Mouse (Mus musculus) macrophage (primary cell): ENCODE results near the gene Pitpnm1. TPM values are rescaled to one million over a fixed set of nuclear protein-coding genes. Genes with fewer than 3 reads are reported as not detected.

Experiments
- H3K27ac ChIP-seq: fragments of 350-480 bp; formaldehyde crosslinking; 2 replicates; pipeline ENCODE4 v1.9.0; 2021
- H3K36me3 ChIP-seq: fragments of 350-480 bp; formaldehyde crosslinking; 2 replicates; pipeline ENCODE4 v1.9.0; 2021; ENCODE audit errors: inconsistent target
- H3K4me3 ChIP-seq: fragments of 350-480 bp; formaldehyde crosslinking; 2 replicates; pipeline ENCODE4 v1.9.0; 2021; ENCODE audit errors: inconsistent target
- H3K79me2 ChIP-seq: fragments of 350-480 bp; formaldehyde crosslinking; 2 replicates; pipeline ENCODE4 v1.9.0; 2021; ENCODE audit errors: inconsistent target
- WGBS: methylation state at CpG from one replicate; pipeline ENCODE4 v1.1.7; 2026; ENCODE audit warnings: inconsistent platforms; ENCODE audit not compliant: missing documents; 5-methylcytosine and 5-hydroxymethylcytosine counted together
- polyA plus RNA-seq: library from polyadenylated mRNA; stranded (reverse); fragments of 250-400 nt; gene quantifications from 3 replicates; pipeline ENCODE4 v1.2.4, GENCODE M21; 2018; ENCODE audit warnings: inconsistent platforms

The Pitpnm1 gene
- polyA plus RNA-seq, 1 experiment from 2014 or later = 14.2 TPM

DNA sequence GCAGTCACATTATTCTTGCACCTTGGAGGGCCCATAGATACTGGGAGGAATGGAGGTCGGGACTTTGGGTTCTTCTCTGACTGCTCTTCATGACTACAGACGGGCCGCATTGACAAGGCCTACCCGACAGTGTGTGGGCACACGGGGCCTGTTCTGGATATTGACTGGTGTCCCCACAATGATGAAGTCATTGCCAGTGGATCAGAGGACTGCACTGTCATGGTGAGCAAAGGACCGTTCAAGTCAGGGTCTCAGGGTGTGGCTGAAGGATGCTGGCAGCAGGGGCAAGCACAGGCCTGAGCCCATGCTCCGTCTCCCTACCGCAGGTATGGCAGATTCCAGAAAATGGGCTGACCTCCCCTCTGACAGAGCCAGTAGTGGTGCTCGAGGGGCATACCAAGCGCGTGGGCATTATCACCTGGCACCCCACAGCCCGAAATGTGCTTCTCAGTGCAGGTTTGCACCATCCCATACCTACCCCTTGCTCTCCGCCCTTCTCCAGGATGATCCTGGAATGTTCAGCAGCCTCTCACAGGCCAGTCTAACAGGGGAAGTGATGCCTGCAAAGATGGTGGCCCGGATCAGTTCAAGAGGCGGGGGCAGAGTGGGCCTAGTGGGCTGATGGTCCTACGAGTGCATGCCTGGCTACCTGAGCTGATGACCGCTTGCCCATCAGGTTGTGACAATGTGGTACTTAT is 50.1 kb downstream of the Pitpnm1 start:
- Histone ChIP-seq H3K79me2 (peaks cover 26% of the 10 kb centered on the region), H3K36me3 (peaks cover 41% of the 10 kb centered on the region), H3K4me3 (peak overlapping the region; percentile 99), H3K27ac (peak overlapping the region; percentile 83; the same call in 1 of the 2 replicates)
- WGBS = 97% methylated on average over 16 of the region's 17 CpGs

- H3K36me3 ChIP-seq = peaks cover 41% of the 10 kb centered on the region
- H3K27ac ChIP-seq = no peak overlapping the region
- peaks cover 26% of the 10 kb centered on the region for H3K79me2 ChIP-seq
- no peak overlapping the region for H3K4me3 ChIP-seq
- 89% methylated on average over 22 of the region's 22 CpGs for WGBS
These were observed 51.0 kb downstream of the Pitpnm1 start for GRCm38 (mm10) chr19:4150567-4151487.

DNA sequence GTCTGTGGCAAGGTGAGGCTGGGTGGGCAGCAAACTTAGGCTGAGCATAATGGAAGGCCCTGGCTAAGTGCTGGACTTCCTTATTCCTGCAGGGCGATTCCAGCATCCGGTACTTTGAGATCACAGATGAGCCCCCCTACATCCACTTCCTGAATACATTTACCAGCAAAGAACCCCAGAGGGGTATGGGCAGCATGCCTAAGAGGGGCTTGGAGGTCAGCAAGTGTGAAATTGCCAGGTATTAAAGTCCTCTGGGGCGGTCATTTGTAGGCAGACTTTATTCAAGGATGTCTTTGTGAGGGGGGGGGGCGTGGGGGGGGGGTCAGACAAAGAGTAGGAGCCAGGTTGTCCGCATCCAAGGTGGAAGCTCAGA is 51.7 kb downstream of the Pitpnm1 start:
- WGBS = 84% methylated on average over 4 of the region's 5 CpGs
- H3K4me3 ChIP-seq = no peak overlapping the region
- H3K79me2 ChIP-seq = peaks cover 26% of the 10 kb centered on the region
- H3K27ac ChIP-seq = no peak overlapping the region
- peaks cover 43% of the 10 kb centered on the region for H3K36me3 ChIP-seq

DNA sequence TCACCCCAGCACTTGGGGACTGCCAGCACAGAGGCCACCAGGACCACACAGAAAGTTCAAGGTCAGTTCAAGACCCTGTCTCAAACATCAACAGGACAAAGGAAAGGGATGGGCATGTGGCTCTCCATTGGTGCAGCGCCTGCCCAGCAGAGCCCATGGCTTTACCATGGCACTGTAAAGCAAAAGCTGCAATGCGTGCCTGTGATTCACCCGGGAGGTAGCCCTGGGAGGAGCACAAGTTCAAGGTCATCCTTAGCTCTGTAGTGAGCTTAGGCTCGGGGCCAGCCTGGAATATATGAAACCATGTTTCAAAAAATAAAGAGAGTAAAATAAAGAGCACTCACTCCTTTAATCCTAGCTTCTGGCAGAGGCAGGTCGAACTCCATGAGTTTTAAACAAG is 52.1 kb downstream of the Pitpnm1 start:
- WGBS = 91% methylated on average over 5 of the region's 5 CpGs
- peaks cover 47% of the 10 kb centered on the region for H3K36me3 ChIP-seq
- H3K4me3 ChIP-seq = no peak overlapping the region
- H3K79me2 ChIP-seq = peaks cover 26% of the 10 kb centered on the region
- H3K27ac ChIP-seq = no peak overlapping the region

GRCm38 (mm10) chr19:4152445-4153231 is 52.8 kb downstream of the Pitpnm1 start:
- Histone ChIP-seq H3K4me3 (no peak overlapping the region), H3K79me2 (peaks cover 26% of the 10 kb centered on the region), H3K36me3 (peaks cover 53% of the 10 kb centered on the region), H3K27ac (no peak overlapping the region)
- WGBS = 93% methylated on average over 8 of the region's 8 CpGs

DNA sequence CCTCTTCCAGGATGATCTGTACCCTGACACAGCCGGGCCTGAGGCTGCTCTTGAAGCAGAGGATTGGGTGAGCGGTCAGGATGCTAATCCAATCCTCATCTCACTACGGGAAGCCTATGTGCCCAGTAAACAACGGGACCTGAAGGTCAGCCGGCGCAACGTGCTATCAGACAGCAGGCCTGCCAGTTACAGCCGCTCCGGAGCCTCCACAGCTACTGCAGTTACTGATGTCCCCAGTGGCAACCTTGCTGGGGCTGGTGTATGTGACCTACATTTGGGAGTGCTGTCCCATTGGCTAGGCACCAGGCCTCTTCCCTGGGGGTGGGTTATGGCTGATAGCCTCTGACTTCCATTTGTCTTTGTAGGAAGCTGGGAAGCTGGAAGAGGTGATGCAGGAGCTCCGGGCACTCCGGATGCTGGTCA is 53.4 kb downstream of the Pitpnm1 start, which contains the start of gene Ptprcap:
TSS of gene Ptprcap (plus strand) at position 373 of the 423 bp plus-strand sequence.
- H3K36me3 ChIP-seq = peaks cover 55% of the 10 kb centered on the region
- H3K79me2 ChIP-seq = peaks cover 26% of the 10 kb centered on the region
- H3K4me3 ChIP-seq = no peak within 1 kb of the TSS
- 88% methylated on average over 11 of the region's 11 CpGs for WGBS
- H3K27ac ChIP-seq = no peak within 1 kb of the TSS

DNA sequence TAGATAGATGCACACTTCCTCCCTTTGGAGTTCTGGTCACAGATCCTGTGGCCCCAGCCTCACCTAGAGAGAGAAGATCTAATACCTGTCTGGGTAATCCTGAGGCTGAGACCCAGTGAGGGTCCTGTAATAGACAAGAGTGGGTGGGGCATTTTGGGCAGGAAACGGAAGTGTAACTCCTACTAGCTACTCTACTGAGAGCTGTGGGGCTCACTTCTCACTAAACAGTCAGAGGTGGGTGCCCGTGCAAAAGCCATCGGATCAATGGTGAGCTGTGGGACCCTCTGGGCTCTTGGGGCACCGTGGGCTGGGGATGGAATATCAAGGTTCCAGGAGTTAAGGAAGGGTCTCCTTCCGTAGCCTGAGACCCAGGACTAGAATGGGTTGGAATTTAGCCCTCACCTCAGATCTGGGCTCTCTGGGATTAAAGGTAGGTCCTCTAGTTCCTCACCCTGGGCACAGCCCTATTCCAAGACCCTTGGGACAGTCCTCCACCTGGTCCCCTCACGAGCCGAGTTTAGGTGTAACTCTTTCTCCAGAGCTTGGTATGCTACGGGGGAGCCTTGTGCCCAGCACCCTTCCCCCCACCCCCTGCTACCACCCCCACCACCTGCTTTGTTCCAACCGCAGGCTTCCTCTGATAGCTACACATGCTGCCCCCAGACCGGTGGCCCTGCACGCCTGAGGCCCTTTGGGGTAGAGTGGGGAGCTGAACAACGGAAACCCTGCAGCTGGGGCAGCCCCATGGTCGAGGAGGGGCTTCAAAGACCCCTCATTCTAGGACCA is 54.8 kb downstream of the Pitpnm1 start:
- H3K36me3 ChIP-seq = peaks cover 69% of the 10 kb centered on the region
- 22% methylated on average over 13 of the region's 13 CpGs for WGBS
- no peak overlapping the region for H3K27ac ChIP-seq
- peaks cover 15% of the 10 kb centered on the region for H3K79me2 ChIP-seq
- H3K4me3 ChIP-seq = no peak overlapping the region

GRCm38 (mm10) chr19:4155223-4156072 is 55.6 kb downstream of the Pitpnm1 start:
- Histone ChIP-seq H3K4me3 (no peak overlapping the region), H3K27ac (no peak overlapping the region), H3K79me2 (peaks cover 7% of the 10 kb centered on the region; the same call in 1 of the 2 replicates), H3K36me3 (peaks cover 64% of the 10 kb centered on the region)
- WGBS = 51% methylated on average over 6 of the region's 6 CpGs

- no peaks in the 10 kb centered on the region; the same call in 1 of the 2 replicates for H3K79me2 ChIP-seq
- no peak overlapping the region for H3K4me3 ChIP-seq
- no peak overlapping the region for H3K27ac ChIP-seq
- 68% methylated on average over 20 of the region's 20 CpGs for WGBS
- peaks cover 63% of the 10 kb centered on the region for H3K36me3 ChIP-seq
These were observed 56.3 kb downstream of the Pitpnm1 start for GRCm38 (mm10) chr19:4156073-4156579.

GRCm38 (mm10) chr19:4156771-4157170 is 57.0 kb downstream of the Pitpnm1 start:
- H3K36me3 ChIP-seq = peaks cover 63% of the 10 kb centered on the region
- H3K27ac ChIP-seq = no peak overlapping the region
- whole genome bisulfite sequencing = 89% methylated on average over 11 of the region's 12 CpGs

DNA sequence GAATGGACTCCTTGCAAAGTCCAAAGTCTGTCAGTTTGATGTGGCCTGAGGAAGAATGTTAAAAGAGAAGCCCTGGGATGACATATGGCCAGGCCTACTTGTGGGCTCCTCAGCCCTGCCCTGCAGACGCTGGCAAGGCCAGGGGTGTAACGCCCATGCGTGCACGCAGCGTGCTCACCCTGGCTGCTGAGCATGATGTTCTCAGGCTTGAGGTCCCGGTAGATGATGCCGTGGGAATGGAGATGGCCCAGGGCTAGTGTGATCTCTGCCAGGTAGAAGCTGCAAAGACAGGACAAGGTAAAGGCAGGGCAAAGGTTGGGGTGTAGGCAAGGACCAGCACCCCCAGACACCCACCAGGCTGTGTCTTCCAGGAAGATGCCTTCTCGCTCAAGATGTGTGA is 59.3 kb downstream of the Pitpnm1 start:
- WGBS = 93% methylated on average over 8 of the region's 8 CpGs
- peaks cover 42% of the 10 kb centered on the region for H3K36me3 ChIP-seq
- no peak overlapping the region for H3K4me3 ChIP-seq
- peaks cover 12% of the 10 kb centered on the region; the same call in 1 of the 2 replicates for H3K79me2 ChIP-seq
- H3K27ac ChIP-seq = no peak overlapping the region

More at GRCm38 (mm10) chr19:4156771-4157170, 57.0 kb downstream of the Pitpnm1 start:
- Histone ChIP-seq H3K4me3 (no peak overlapping the region), H3K79me2 (no peaks in the 10 kb centered on the region)

DNA sequence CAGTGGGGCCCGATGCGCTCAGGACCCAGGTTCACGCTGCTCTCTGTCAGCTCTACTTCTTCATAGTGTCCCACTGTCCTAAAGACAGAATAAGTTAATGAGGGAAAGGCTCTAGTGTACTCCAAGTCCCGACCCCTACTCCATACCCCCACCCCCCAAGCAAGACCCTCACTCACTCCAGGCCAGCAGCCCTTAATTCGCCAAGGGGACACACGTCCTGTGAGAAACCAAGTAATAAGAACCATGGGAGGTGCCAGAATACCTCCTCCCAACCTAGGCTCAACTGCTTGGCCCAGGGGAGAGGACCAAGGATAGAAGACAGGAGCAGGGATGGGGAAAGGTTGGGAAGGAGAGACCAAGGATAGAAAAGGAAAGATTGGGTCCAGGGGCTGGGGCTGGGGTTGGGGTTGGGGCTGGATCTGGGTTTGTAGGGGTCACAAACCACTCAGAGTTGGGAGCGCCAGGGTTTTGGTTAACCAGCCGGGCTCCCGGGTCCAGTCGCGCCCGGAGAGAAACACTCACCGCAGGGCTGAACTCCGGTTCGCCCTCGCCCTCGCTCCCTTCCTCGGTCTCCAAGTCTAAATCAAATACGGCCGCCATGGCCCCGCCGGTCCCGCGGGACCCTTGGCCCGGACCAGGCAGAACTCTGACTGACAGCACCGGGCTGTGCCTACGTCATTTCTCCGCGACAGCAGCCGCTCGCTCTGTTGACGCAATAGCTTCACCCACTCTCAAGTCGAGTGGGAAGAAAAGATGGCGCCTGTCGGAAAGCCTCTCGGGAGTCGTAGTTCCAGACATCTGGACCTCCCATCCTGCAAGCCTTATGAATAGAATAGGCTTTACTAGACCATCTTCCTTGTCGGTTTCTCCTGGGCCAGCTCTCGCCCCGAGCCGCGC is 63.1 kb downstream of the Pitpnm1 start, which contains the start of gene Rps6kb2:
TSS of gene Rps6kb2 (minus strand) at position 709 of the 897 bp plus-strand sequence.
- WGBS = 9% methylated on average over 42 of the region's 42 CpGs
- peak within 1 kb of the TSS; percentile 36 for H3K27ac ChIP-seq
- peaks cover 30% of the 10 kb centered on the region for H3K36me3 ChIP-seq

More for the DNA sequence above, 63.1 kb downstream of the Pitpnm1 start, which contains the start of gene Rps6kb2:
- H3K4me3 ChIP-seq = peak within 1 kb of the TSS; percentile 84
- H3K79me2 ChIP-seq = peaks cover 12% of the 10 kb centered on the region; the same call in 1 of the 2 replicates
